Mouse (Mus musculus): ENCODE measurements around the gene Bloc1s4.

The Bloc1s4 gene

DNA sequence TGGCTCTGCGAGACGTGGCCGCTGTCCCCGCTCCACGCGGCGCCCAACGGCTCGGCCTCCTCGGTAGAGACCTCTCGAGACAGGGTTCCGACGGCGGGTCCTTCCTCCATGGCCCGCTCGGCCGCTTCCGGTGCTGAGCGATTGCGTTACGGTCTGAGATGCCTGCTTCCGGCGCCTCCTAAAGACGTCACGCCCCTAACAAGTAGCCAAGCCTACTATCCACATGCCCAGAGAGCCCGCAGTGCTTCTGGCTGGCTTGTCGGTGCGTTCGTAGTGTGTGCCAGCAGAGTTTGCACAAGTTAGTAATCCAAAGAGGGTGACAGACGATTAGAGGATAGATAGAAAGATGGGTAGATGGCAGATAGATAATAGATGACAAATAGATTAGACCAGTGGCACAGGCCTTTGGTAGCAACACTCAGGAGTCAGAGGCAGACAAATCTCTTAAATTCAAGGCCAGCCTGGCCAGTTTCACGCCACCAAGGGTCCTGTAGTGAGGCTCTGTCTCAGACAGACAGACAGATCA is at the start of gene Bloc1s4:
Gene Bloc1s4, minus strand, starts transcription at position 115 of the 526 bp plus-strand sequence.
- CTCF ChIA-PET = no interaction called here

DNA sequence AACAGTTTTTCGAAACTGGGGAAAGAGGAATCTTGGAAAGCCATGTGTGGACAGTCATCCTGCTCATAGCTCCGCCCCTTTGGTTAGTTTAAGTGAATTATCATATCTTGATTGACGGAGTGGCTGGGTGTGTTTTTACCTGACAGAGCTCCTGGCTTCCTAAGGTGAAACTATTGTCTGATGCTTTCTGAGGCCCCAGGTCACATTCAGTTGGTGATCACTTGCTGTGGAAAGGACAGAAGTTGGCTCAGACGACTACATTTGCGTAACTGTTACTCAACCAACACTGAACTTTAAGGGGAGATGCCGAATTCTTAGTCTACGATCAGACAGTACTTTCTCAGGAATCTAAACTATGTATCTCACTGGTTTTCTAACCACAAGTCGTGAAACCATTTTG is 48.8 kb upstream of the Bloc1s4 start:
- CTCF ChIA-PET = no interaction called here

DNA sequence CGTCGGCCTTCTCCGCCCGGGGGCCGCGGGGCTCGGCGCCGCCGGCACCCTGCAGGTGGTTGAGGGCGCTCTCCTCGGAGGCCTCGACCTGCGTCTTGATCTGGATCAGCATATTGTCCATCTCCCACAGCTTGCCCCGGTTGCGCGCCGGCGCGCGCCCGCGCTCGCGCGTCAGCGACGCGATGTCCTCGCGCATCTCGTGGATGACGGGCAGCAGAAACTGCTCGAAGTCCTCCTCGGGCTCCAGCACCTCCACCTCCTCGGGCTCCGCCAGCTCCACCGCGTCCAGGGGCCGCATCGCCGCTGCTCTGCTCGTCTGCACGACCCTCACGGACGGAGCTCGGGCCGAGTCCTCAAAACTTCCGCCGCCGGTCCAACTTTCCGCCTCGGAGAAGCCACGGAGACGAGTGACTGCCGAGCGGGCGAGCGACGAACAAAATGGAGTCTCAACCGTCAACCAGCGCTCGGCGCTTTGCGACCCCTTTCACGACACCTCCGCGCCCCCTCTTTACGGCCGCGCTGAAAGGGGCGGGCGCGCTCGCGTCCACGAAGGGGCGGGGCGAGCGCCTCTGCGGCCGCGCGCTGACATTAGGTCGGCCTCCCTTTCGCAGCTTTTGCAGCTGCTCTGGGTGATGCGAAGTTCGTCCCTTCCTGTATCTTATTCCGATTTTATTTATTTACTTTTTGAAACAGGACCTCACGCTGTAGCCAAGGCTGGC is 48.0 kb upstream of the Bloc1s4 start, which contains the start of gene Mrfap1:
Gene Mrfap1, minus strand, starts transcription at position 477 of the 719 bp plus-strand sequence.
- CTCF ChIA-PET = interaction anchor here (0.6 kb wide), 1 partner anchor 39 kb away, joined by 3 read pairs; no protein-coding TSS in a partner anchor

DNA sequence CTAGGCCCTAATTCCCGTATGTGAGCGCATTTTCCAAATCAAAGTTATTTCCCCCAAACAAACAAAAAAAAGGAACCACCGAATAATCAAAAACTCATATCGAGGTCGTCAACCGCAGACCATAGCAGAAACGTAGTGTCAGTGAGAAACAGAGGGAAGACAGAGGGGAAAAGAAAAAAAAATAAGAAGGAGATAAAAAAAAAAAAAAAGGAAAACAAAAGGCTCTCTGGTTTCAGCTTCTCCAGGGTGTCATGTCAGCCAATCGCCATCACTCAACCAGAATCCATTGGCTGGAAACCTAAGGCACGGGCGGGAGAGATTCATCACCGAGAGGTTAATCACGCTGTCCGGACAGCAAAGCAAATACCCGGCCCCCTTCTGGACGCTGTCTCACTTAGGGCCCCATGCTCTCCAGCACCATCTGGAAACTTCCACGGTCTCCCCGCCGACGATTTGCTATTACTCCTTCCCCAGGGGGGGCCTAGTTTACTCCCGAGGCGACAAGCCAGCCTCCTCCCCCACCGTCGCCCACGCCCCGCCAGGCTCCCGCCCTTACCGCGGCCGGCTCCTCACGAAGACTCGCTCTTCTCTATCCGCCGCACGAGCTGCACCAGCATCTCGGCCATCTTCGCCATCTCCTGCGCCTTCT is 47.3 kb upstream of the Bloc1s4 start:
- CTCF ChIA-PET = interaction anchor here (0.6 to 0.8 kb wide), 2 partner anchors 40 to 500 kb away, joined by 3 read pairs; no protein-coding TSS in a partner anchor

DNA sequence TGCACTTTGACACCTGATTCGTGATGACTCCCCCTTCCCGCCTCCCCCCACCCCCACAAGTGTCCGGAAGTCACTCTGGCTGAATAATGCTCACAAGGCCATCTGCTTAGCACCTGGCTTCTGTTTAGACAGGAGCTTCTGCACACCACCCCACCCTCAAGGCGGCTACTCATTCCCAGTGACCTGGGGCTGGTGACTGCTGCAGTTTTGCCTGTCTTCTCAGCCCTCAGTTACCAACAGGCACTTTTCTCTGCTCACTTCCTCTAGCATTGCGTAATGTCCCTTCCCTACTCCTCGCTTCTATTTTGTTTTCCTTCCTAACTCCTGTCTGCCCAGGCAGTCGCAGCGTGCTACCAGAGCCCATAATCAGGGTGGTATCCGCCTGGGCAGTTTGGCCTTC is 43.4 kb upstream of the Bloc1s4 start:
- CTCF ChIA-PET = interaction anchor here (0.6 kb wide), 1 partner anchor 19 kb away, joined by 4 read pairs; no protein-coding TSS in a partner anchor

DNA sequence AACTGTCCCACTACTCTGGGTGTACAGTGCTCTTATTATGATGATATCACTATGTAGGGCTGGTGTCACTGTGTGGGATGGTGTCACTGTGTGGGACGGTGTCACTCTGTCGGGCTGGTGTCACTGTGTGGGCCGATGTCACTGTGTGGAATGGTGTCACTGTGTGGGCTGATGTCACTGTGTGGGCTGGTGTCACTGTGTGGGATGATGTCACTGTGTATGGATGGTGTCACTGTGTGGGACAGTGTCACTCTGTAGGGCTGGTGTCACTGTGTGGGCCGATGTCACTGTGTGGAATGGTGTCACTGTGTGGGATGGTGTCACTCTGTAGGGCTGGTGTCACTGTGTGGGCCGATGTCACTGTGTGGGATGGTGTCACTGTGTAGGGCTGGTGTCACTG is 37.6 kb upstream of the Bloc1s4 start:
- CTCF ChIA-PET = no interaction called here

DNA sequence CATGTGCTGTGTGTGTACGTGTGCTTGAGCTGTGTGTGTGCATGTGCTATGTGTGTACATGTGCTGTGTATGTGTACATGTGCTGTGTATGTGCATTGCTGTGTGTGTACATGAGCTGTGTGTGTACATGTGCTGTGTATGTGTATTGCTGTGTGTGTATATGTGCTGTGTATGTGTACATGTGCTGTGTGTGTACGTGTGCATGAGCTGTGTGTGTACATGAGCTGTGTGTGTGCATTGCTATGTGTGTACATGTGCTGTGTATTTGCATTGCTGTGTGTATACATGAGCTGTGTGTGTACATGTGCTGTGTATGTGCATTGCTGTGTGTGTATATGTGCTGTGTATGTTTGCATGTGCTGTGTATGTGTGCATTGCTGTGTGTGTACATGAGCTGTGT is 31.1 kb upstream of the Bloc1s4 start:
- CTCF ChIA-PET = interaction anchor here (0.6 kb wide), 1 partner anchor 315 kb away, joined by 3 read pairs; no protein-coding TSS in a partner anchor

DNA sequence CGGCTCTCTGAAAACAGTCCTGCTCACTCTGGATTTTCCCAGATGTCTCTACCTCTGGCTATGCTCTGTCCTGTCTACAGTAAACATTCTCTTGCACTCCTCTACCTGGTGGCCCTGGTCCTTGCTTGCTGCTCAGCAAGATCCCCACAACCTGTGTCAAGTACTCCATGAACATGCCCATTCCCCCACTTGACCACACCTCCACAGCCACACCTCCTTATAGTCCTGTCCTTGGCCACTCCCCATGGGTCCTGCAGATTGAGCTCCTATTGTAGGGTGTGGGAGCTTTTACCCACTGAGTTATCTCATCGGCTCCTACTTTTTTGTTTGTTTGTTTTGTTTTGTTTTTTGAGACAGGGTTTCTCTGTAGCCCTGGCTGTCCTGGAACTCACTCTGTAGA is 30.5 kb upstream of the Bloc1s4 start:
- CTCF ChIA-PET = interaction anchor here (0.6 to 0.7 kb wide), 2 partner anchors 172 to 315 kb away, joined by 3 read pairs; no protein-coding TSS in a partner anchor

DNA sequence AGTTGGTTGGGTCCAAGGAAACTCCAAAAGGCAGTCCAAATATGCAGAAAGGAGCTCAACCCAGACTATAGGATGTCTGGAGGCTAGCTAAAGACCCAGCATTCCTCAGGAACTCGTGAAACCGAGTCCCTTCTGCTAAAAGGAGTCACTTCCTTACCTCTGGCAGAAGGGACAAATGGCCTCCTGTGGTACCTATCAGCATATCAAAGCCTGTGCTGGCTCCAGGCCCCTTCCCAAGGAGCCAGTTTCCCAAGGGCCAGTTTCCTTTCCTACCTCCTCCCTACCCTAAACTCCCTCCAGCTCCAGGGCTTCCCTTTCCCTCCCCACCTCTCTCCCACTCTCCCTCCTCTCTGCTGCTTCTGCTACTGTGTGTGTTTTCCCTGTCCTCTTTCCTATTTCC is 28.7 kb upstream of the Bloc1s4 start:
- CTCF ChIA-PET = no interaction called here

DNA sequence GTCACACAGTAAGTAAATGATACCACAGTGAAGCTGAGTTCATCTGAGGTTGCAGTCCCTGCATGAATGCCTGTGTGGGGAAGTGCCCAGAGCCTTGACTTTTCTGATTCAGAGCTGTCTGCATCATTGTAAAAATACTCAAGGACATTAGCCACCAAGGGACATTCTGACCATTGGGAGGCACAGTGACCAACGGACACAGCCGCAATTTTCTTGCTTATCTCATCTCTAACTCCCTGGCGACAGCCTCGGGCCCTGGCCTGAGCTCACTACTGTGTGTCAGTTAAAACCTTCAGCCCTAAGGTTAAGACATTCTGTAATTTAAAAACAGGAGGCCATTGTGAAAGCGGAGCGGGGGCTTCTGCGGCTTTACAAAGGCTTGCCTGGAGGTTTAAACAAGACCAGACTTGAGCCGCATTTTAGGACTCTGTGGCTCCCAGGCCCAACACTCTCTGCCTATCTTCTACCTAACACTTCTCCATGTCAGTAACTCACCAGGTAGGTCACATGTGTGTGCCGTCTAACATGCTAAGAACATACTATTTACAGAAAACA is 27.6 kb upstream of the Bloc1s4 start:
- CTCF ChIA-PET = no interaction called here

DNA sequence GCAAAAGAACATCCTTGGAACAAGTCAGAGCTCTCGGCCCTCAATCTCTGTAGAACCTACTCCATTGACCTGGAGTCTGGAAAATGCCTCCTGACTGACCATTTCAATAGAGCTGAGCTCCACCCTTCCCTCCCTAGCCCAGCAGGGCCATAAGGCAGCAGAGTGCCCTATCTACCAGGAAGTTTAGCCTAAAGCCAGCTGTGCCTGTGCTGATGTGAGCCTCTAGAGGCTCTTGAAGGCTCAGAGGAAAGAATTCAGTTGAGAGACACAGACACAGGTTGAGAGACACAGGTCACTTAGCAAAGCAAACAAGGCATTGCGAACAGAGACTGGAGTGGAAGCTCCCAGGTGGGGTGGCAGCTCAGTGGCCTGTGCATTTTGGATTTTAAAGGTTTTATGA is 26.9 kb upstream of the Bloc1s4 start:
- CTCF ChIA-PET = no interaction called here

DNA sequence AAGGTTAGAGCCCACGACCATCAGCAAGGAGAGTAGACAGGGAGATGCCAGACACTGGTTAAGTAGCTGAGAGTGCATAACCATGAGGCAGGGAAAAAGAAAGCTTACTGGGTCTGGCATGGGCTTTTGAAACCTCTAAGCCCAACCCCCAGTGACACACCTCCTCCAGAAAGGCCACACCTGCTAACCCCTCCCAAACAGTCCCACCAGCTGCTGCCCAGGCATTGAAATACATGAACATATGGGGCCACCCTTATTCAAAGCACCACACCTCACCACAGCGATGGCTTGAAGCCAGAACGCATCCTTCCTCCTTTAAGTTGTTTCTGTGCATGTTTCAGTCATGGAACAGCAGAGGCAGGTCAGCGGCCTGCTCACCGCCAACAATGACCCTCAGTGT is 24.1 kb upstream of the Bloc1s4 start:
- CTCF ChIA-PET = no interaction called here

DNA sequence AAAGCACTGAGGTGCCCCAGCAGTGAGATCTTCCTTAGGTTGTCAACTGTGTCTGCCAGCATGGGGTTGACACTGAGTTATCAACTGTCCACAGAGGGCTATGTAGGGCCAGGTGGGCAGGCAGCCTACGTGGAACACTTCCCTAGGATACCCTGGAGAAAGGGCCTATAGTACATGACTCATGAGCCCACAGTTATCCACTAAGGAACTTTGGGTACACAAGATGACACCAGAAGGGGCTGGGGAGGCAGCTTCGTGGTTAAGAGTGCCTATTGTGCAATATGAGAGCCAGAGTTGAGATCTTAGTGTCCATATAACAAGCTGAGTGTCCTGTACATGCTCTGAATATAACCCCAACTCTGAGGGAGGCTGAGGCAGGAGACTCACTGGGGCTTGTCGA is 21.2 kb upstream of the Bloc1s4 start:
- CTCF ChIA-PET = no interaction called here

DNA sequence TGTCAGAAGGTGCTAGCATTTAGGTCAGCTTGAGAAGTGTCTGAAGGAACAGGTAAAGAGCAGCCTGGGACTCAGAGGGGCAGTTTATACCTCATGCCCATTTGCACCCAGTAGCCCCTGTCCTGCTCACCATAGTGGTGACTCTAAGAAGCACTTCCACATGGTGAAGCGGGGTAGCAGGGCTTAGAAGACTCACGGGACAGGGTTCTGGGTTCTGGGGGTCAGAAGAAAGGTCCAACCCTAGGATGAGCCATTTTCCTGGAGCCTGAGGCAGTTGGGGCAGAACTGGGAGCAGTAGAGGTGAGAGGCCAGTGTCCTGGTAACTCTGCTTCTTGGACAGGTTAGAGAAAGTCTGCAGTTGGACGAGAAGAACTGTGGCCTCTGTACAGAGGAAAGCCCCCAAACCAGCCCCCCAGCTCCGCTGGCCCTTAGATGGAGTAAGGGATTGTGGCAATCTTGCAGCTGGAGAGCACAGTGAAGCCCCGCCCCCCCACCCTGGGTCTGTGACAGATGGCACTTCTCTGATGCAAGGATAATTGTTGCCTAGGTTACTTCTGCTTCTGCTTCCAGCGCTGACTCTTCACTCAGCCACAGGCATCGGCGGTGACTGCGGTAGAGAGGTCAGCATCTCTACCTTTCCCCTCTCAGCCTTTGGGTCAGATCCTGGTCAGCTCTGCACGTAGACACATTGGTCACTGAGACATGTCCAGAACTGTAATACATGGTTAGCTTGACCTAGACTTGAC is 18.7 kb upstream of the Bloc1s4 start:
- CTCF ChIA-PET = no interaction called here

DNA sequence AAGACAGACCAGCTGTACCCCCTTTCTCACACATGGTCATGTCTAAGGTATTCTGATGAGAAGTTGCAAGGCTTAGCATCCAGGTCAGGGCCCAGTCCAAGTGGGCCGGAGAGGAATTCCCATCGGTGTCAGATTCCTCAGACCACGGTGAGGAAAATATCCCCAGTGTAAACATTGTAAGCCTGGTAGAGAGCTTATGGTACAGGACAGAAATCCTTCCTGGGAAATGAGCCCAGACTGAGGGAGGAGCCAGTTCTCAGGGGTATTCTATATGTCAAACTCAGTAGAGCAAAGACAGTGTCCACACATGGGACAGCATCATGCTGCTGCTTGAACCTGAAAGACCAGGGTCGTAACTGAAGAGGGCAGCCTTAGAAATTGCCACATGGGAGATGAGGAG is 11.4 kb upstream of the Bloc1s4 start:
- CTCF ChIA-PET = no interaction called here

DNA sequence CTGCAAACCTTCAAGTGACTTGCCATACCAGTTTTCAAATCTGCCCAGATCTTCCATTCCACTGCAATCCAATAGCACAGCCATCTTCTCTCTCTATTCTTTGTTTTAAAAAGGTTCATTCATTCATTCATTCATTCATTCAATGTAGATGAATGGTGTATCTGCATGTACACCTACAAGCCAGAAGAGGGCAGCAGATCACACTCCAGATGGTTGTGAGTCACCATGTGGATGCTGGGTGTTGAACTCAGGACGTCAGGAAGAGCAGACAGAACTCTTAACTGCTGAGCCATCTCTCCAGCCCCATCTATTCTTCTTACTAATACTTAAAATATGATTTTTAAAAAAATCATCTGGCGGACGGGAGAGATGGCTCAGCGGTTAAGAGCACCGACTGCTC is 8.6 kb upstream of the Bloc1s4 start:
- CTCF ChIA-PET = no interaction called here

DNA sequence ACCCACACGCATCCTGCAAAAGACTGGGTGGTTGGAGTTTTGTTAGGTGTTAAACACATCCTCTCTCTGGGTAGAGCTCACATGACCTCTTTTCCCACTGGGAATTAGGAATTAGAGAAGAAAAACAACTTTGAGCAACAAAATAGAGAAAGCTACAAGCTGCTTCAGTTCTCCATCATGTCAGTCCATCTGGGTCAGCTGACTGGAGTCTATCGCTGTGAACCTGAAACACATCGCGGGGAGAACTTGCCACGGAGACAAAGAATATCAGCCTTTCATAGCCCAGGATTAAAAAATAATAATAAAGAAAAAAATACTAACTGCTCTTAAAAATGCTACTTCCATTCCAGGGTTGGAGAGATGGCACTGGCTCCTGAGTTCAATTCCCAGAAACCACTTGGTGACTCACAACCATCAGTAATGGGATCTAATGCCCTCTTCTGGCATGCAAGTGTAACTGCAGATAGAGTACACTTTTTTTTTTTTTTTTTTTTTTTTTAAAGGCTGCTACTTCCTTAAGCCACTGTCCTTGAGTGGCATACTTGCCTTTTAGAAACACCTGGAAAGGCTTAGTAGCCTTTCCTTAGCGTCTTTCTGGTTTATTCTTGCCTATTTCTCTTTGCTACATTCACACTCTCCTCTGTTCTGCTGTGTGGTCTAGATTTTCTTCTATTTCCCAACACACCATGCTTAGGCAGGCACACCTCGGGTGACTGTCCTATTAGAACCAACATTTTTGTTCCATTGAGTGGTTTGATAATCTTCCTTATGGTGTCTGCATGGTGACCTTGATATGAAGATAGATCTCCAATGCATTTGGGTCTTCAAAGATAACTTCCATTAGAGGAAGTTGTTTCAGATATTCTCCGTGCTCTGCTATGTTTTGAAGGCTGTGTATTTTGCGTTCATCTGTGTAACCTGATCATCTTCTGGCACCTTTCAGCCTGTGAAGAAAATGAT is 1.9 kb upstream of the Bloc1s4 start:
- CTCF ChIA-PET = no interaction called here

DNA sequence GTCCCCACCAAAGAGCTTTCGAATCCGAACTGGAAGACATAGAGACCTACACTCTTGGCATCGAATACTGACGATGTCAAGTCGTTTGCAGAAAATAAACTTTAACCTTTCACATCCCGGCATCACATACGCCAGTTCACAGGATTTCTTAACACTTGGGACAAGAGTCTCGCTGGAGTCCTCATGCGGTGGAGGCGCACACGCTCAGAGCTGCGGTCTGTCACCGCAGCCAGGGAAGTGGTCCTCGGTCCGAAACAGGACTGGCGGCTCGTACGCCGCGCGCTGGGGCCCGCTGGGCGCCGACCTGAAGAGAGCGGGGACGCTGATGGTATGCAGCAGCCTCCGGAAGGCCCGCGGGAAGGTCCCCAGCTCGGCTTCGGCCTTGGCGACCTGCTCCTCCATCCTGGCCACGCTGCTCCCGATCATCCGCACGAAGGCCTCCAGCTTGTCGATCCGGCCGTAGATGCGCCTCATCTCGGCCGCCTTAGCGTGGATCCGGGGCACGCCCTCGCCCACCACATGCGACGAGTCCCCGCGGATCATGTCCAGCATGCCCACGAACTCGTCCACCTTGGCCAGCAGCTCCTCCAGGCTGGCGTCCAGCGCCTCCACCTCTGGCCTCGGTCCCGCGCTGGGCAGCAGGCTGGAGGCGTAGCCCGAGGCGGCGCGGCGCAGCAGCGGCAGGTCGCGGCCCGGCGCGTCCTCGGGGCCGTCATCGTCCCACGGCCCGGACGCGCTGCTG is 485 bp downstream of the Bloc1s4 start:
- CTCF ChIA-PET = no interaction called here

DNA sequence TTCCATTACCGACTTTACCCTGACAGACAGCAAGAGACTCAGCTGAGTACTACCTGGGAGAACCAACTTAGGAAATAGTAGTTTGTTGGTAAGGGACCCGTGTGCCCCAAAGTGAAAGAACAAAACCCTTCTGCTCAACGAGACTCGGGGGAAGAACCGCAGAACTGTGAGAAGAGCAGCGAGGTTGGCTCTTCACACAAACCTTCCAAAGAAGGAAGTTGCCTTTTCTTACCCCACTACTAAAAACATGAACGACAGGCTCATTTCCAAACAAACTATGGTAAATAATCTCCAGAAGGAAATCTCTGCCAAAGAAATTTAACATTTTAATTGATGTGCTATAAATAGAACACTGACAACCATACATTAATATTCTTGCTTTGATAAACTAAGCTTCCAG is 1.4 kb downstream of the Bloc1s4 start:
- CTCF ChIA-PET = no interaction called here

All from spleen, embryonic (tissue).